Mouse (Mus musculus) right cerebral cortex, postnatal 4 days (tissue): ENCODE data around the gene Shkbp1.

Experiments
- DNase-seq: peaks from one replicate; pipeline ENCODE4 v3.0.0-alpha.2; 2022

Shkbp1 gene

DNA sequence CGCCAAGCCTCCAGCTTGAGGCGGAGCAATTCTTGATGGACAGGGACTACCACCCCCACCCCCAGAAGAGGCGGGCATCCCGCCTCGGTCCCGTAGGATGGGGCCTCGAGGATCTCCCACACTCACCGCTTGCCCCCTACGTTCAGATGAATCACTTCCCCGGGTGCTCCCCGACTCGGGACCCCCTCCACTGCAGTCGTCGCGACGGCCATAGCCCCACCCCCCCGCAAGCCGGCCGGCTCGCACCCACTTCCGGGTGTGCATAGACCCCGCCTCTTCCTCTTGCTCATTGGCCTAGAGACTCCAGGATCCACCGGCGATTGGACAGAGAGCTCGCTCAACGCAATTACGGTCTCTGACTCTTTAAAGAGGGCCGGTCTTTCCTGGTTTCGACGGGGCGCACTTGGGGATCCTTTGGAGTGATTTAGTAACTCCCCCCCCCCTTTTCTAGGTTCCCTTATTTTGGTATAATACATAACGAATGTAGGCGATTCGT, at the start of gene Shkbp1:
TSS of gene Shkbp1 (minus strand) at position 275 of the 496 bp plus-strand sequence.
- peak; percentile 83 for DNase-seq

DNA sequence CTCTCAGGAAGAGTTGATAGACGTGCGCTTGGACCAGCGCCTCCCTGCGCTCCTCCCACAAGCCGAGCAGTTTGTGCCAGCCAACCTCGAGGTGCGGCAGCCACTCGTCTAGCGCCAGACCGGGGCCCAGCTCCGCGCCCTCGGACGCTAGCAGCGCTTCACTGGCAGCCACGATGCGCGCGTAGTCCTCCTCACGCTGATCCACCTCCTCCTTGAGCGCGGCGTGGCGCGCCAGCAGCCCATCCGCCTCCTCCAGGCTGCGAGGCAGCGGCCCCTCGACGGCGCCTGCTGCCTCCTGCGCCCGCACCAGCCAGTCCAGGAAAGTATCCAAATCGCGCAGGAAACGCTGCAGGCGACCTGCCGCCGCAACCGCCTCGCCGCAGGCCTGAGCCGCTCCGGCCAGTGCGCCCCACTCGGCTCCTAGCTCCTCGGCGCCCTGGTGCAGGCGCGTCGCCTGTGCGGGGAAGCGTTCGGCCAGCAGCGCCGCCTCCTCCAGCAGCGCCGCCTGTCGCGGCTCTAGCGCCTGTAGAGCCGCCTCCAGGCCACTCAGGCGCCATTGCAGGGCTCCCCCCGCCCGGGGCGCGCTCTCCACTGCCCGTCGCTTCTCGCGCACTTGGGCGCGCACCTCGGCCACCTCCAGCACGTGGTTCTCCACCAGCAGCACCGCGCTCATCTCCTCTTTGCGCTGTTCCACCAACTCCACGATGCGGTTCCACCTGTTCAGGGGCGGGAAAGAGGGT, 48.6 kb upstream of the Shkbp1 start:
- DNase-seq = no peak

- DNase-seq = peak; percentile 77
Measured at GRCm38 (mm10) chr7:27402675-27403074, 46.9 kb upstream of the Shkbp1 start.

- no peak for DNase-seq
Measured at GRCm38 (mm10) chr7:27400545-27400944, 44.7 kb upstream of the Shkbp1 start.

DNA sequence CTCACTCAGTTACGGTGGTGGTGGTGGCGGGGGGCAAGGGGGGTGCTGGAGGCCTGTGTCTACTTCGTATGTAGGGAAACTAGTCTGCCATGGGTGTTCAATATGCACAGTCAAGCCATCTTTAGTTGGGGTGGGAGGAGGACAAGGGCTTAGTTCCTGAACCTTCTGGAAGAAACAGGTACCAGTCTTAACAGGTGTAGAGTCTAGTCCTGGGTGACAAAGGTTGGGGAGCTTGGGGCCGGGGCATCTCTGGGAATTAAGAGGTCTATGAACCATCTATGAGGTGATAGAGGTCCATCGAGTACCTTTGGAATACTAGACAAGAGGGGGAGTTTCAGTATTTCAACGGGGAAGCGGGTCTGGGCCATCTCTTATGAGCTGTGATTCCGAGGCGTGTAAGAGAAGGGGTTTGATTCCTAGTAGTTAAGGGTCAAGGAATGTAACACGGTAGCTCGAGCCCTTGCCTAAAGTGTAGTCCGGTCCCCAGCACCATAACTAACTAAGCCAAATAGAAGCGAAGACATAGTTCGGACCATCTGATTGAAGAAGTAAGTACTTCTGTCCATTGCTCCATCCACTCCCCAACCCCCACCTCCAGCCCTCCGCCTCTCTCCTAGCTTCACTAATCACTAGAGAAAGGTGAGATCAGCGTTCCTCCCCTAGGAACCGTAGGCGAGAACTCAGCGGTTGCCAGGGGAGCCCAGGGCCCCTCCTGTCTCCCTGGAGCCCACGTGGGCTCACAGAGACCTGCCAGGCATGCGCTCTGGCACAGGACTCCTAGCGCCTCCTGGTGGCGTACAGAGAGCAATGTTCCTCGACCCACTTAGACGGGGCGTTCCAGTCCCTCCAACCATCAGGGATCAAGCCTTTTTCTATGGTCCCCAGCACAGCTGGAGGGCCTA, 41.5 kb upstream of the Shkbp1 start:
- peak; percentile 65 for DNase-seq

DNA sequence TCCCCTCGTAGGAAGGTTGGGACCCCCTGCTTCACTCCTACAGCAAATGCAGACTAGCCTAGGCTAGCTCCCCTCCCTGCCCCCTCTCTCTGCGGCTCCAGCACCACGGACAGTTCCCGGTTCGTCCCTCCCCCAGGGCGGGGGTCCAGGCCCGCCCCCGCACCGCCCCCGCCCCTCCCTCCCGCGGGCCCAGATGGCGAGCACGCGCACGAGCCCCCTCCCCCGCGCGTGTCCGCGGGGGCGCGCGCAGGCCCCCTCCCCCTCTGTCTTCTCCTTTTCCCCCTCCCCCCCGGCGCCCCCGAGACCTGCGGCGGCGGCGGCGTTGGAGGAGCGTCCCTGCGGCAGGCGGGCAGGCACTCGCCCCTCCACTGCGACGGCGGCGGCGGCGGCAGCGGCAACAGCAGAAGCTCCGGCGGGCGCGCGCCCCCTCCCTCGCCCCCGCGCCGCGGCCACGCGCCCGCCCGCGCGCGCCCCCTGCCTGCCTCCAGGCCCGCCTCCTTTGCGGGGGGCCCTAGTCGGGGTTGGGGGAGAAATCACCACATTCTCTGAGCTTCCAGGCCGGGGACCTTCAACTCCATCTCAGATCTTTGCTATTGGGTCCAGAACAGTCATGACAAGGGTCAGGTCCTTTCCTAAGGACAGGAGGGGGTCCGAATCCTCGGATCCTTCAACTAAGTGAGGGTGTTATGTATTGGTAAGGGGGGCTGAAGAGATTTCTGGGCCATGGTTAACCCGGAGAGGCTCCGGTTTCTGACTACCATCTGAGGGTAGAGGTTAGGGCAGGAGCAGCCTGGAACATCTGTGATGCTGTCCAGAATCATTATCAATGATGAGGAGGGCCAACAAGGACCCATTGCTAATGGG, 40.6 kb upstream of the Shkbp1 start:
- peak; percentile 68 for DNase-seq

DNA sequence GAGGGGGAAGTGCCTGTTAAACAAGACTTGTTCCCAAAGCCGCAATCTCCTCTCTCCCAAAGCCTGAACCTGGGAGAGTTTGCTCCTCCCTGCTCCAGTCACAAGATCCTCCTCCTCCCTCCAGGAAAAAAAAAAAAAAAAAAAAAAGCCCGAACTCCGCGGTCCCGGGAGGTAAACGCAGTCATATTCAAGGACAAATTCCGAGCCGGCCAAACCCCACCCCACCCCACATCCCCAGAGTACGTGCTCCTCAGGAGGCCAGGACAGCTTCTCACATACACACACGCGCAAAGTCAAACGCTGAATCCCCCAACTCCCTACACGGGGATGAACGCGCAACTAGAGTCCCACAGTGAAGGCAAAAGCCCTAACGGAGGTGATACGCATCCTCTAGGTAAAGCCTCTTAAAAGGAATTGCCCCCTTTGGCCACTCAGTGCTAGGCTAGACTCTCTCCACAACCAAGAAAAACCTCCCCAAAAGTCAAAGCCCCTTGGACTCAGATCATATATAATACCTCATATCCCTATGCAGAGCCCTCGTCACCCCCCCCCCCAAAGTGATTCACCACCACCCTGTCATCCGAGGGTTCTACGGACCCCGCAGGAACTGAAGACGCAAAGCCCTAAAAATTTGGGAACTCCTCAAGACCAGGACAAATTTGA, 39.8 kb upstream of the Shkbp1 start:
- DNase-seq = no peak

DNA sequence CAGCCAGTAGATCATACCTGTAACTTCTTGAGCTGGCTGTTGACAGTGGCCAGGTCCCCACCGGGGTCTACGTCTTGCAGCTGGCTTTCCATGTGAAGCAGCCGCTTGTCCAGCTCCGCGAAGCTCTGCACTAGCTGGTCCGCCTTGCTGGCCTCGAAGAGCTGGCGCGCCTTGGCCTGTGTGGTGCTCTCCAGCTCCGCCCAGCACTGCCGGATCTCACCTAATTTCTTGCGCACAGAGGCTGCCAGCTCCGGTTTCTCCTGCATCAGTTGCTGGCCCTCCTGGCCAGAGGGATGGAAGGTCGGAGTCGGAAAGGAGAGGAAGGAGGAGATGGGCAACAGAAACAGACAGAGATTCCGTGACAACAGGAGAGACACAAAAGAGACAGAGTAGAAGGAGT, 35.6 kb upstream of the Shkbp1 start:
- no peak for DNase-seq

DNA sequence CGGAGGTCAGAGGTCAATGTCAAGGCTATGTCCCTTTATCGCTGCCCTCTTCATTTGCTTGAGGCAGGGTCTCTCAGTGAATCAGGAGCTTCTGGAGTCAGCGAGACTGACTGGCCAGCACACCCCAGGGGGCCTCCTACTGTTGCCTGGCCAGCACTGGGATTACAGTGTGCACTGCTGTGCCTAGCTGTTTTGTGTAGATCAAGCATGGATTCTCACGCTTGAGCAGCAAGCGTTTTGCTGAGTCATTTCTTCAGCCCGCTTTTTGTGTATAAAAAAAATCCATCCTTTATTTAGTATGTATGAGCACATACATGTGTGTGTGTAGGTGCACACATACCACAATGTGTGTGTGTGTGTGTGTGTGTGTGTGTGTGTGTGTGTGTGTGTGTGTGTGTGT, 33.4 kb upstream of the Shkbp1 start:
- DNase-seq = no peak

GRCm38 (mm10) chr7:27384731-27385130, 28.9 kb upstream of the Shkbp1 start:
- DNase-seq = peak; percentile 72

- DNase-seq = no peak
Measured at GRCm38 (mm10) chr7:27384134-27384533, 28.3 kb upstream of the Shkbp1 start.

GRCm38 (mm10) chr7:27383233-27383632, 27.4 kb upstream of the Shkbp1 start:
- DNase-seq = no peak

DNA sequence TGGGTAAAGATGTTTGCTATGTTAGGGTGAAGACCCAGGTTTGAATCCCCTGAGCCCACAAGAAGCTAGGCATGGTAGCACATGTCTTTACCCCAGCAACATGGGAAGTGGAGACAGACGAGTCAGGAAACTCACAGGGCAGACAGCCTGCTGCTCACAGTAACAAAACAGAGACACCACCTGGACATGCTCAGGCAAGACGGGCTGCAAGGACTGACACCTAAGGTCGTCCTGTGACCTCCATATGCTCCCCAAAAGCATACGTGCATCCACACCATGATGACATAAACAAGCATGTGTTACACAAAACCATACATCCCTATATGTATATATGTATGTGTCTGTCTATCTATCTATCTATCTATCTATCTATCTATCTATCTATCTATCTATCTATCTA, 25.7 kb upstream of the Shkbp1 start:
- no peak for DNase-seq

- no peak for DNase-seq
Measured at GRCm38 (mm10) chr7:27381009-27381408, 25.2 kb upstream of the Shkbp1 start.

DNA sequence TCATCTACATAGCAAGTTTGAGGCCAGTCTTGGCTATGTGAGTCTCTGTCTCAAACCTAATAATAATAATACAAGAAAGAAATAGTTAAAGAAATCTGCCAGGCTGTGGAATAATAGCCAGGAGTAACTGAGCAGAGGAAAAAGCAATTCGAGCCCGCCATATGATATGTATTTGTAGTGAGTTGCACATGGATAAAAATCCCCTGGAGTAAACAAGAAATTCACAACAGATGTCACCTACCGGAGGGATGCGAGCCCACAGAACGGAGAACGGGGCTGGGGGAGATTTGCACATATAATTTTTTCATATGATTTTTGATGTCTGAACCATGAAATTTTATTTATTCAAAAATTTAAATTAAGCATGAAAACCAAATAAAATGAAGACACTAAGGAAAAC, 24.0 kb upstream of the Shkbp1 start:
- DNase-seq = no peak

GRCm38 (mm10) chr7:27378431-27378830, 22.6 kb upstream of the Shkbp1 start:
- peak; percentile 52 for DNase-seq

GRCm38 (mm10) chr7:27375274-27375673, 19.5 kb upstream of the Shkbp1 start:
- no peak for DNase-seq

DNA sequence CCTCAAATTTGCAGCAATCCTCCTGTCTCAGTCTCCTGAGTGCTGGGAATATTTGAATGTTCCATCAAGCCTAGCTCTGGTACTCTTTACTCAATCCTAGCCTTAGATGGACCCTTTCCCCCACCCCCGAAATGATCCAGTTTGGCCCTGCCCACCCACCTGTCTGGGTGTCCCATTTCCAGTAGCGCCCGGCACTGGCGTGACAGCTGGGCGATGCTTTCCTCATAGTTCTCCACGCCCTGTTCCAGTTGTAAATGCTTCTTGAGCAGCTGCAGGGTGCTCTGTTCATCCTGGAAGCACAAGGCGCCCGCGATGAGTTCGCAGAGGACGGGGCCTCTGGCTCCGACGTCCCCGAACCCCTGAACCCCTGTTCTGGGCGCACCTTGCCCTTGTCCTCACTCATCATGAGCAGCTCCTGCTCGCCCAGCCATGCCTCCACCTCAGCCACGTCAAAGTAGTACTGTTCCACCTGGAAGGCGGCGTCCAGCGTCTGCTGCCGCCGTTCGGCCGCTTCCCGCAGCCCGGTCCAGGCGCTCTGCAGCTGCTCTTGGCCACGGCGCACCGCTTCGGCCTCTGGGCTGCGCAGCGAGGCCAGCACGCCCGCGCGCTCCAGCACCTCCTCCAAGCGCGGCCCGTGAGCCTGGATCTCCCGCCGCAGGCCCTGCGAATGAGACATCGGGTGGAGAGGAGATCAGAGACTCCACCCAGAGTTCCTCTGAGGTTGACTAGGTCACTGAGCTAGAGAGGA, 16.1 kb upstream of the Shkbp1 start:
- no peak for DNase-seq

- DNase-seq = no peak
Measured at GRCm38 (mm10) chr7:27369111-27369510, 13.3 kb upstream of the Shkbp1 start.

DNA sequence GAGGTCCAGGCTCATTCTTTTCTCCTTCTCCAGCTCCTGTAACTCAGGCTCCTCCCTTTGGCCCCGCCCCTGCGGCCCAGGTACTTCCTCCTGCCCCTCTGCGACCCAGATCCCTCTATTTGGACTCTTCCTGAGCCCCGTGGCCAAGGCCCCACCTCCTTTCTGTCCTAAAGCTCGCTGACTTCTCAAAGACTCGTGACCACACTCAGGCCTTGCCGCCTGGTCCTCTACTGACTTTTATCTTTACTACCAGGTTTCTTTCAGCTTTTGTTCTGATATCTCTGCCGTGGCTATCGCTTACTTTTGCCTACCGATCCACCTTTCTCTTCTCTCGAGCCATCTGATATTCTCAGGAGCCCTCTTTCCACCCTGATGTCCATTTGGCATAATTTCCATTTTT, 12.2 kb upstream of the Shkbp1 start:
- no peak for DNase-seq

GRCm38 (mm10) chr7:27366082-27366844, 10.4 kb upstream of the Shkbp1 start:
- peak; percentile 32 for DNase-seq
